Comparison of ENCODE assay signal across 9 mouse cellular contexts in the genomic region with DNA sequence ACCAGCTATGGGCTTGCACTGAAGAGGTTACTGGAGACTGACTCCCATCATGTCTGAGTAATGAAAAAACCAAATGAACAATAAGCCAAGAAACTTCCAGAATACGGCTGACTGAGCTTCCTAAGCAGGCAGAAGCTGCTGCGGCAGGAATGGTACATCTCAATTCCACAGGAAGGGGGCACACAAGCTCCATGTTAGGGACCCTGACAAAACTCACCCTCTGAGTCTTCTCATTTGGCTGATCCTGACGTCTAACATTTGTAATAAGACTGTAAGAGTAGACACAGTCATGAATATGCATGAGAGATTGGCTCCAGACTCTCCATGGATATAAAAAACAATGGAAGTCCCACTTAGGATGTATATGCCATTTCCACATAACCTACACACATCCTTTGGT. TPM values are rescaled to one million over a fixed set of nuclear protein-coding genes. Genes with fewer than 3 reads are reported as not detected.
DNase-seq lines count a peak whose midpoint lies in the region; ATAC-seq and TF ChIP-seq lines count a peak whose summit lies in the region.
"Had no signal": no experiment of that assay in that cellular context is flagged by ENCODE, and none has a peak within 500 bp of the region (broad histone marks: within the 10 kb centered on the region; RNA-seq: fewer than 3 reads in every experiment).

No protein-coding gene starts in this region.

- CTCF ChIA-PET in Patski (lab: Charles Lee), result interaction anchor here (0.8 to 3.1 kb wide), 5 partner anchors 11 to 440 kb away, joined by 3 to 19 read pairs (median 4); no protein-coding TSS in a partner anchor

- no peak; the same call in 1 of the 2 replicates for ATAC-seq in kidney, embryonic 16.5 days (ENCODE audit: low FRiP score, low TSS enrichment)
- peak; percentile 60 for ATAC-seq in Patski
- peak; percentile 74; the same call in 1 of the 2 replicates for ATAC-seq in forebrain, embryonic 12.5 days (ENCODE audit: low FRiP score)
- ATAC-seq in kidney, postnatal 0 days (replicated peaks; ENCODE audit: low FRiP score, low read depth), result peak; percentile 51; the same call in 1 of the 2 replicates

- in situ Hi-C loops in Patski (cut with MboI; ENCODE audit: low pct_unique_long_range_greater_than_20kb), result loop anchor here (10.0 kb wide), 3 partner anchors 319 to 439 kb away; no protein-coding TSS in a partner anchor

- POLR2A ChIA-PET in Patski (lab: Charles Lee), result interaction anchor here (0.6 to 1.8 kb wide), 3 partner anchors 20 to 37 kb away, joined by 3 to 4 read pairs (median 3); no protein-coding TSS in a partner anchor

- H3K9ac ChIP-seq in kidney, embryonic 16.5 days (replicated peaks; ENCODE audit: low read length), result no peak overlapping the region
- no peak overlapping the region for H3K9ac ChIP-seq in forebrain, embryonic 12.5 days
- no peak overlapping the region for H3K9ac ChIP-seq in kidney, postnatal 0 days (ENCODE audit: low read depth, low read length)
- H3K9ac ChIP-seq: embryonic facial prominence, embryonic 12.5 days had no signal

- H3K9me3 ChIP-seq in kidney, embryonic 16.5 days (ENCODE audit: low read length), result no peaks in the 10 kb centered on the region
- no peaks in the 10 kb centered on the region for H3K9me3 ChIP-seq in forebrain, embryonic 12.5 days
- no peaks in the 10 kb centered on the region for H3K9me3 ChIP-seq in kidney, postnatal 0 days (replicated peaks; ENCODE audit: low read length)
- H3K9me3 ChIP-seq: embryonic facial prominence, embryonic 12.5 days had no signal

- H3K27ac ChIP-seq in kidney, embryonic 16.5 days (ENCODE audit: low read length), result no peak overlapping the region
- H3K27ac ChIP-seq in forebrain, embryonic 12.5 days, result peak overlapping the region; percentile 36; the same call in 1 of the 2 replicates
- H3K27ac ChIP-seq in kidney, postnatal 0 days, result no peak overlapping the region
- H3K27ac ChIP-seq: embryonic facial prominence, embryonic 12.5 days had no signal

- H3K27me3 ChIP-seq in kidney, embryonic 16.5 days (ENCODE audit: insufficient read depth, low read length), result no peaks in the 10 kb centered on the region
- H3K27me3 ChIP-seq in Patski, result no peaks in the 10 kb centered on the region
- no peaks in the 10 kb centered on the region for H3K27me3 ChIP-seq in forebrain, embryonic 12.5 days
- H3K27me3 ChIP-seq in kidney, postnatal 0 days (ENCODE audit: insufficient read depth, low read length), result no peaks in the 10 kb centered on the region
- H3K27me3 ChIP-seq: embryonic facial prominence, embryonic 12.5 days had no signal

- no peaks in the 10 kb centered on the region for H3K36me3 ChIP-seq in kidney, embryonic 16.5 days (ENCODE audit: insufficient read depth, low read length)
- H3K36me3 ChIP-seq in forebrain, embryonic 12.5 days (replicated peaks), result no peaks in the 10 kb centered on the region
- H3K36me3 ChIP-seq in kidney, postnatal 0 days (ENCODE audit: insufficient read depth, low read length), result no peaks in the 10 kb centered on the region
- H3K36me3 ChIP-seq: embryonic facial prominence, embryonic 12.5 days had no signal

- 21% methylated on average over 3 of the region's 3 CpGs for WGBS in kidney, embryonic 16.5 days
- 14% methylated on average over 3 of the region's 3 CpGs for WGBS in forebrain, embryonic 12.5 days
- 11% methylated on average over 3 of the region's 3 CpGs for WGBS in kidney, postnatal 0 days

- DNase-seq in kidney, adult 18-20 months, result peak; percentile 27
- DNase-seq in Patski (ENCODE audit: low read depth, low spot score), result no peak
- peak; percentile 85 for DNase-seq in kidney, postnatal 0 days (ENCODE audit: low spot score)
- DNase-seq in lung, postnatal 14 days, result peak; percentile 56
- DNase-seq in right cerebral cortex, postnatal 10 days (ENCODE audit: low spot score in 2 of 2), result peak; percentile 85 to 86
- DNase-seq in spleen, adult 12 weeks (ENCODE audit: low spot score), result no peak

- no peak overlapping the region for H3K4me2 ChIP-seq in kidney, embryonic 16.5 days (replicated peaks; ENCODE audit: low read depth, low read length)
- no peak overlapping the region for H3K4me2 ChIP-seq in forebrain, embryonic 12.5 days
- no peak overlapping the region for H3K4me2 ChIP-seq in kidney, postnatal 0 days (ENCODE audit: low read length)
- H3K4me2 ChIP-seq: embryonic facial prominence, embryonic 12.5 days had no signal

- no peak overlapping the region for H3K4me3 ChIP-seq in kidney, embryonic 16.5 days (ENCODE audit: low read length)
- no peak overlapping the region for H3K4me3 ChIP-seq in forebrain, embryonic 12.5 days (replicated peaks)
- no peak overlapping the region for H3K4me3 ChIP-seq in kidney, postnatal 0 days (replicated peaks; ENCODE audit: low read depth, low read length)
- H3K4me3 ChIP-seq: embryonic facial prominence, embryonic 12.5 days had no signal

- peak; percentile 82 for TF ChIP-seq CTCF in Patski (IDR thresholded peaks at IDR 0.05)
- TF ChIP-seq CTCF in kidney, postnatal 0 days (IDR thresholded peaks at IDR 0.05; ENCODE audit: low read depth), result peak; percentile 79

- H3K4me1 ChIP-seq in kidney, embryonic 16.5 days (ENCODE audit: insufficient read depth, low read length), result no peaks in the 10 kb centered on the region
- peaks cover 17% of the 10 kb centered on the region for H3K4me1 ChIP-seq in forebrain, embryonic 12.5 days
- no peaks in the 10 kb centered on the region for H3K4me1 ChIP-seq in kidney, postnatal 0 days (replicated peaks; ENCODE audit: insufficient read depth, low read length)

RNA-seq across cellular contexts. Expression of gene Nrde2, which starts 6.7 kb away (rescaled TPM):
- 18.2 and 19.1 TPM in 2 replicates for polyA plus RNA-seq in kidney, embryonic 16.5 days (2015; fragmentation: Nextera tagmentation; extraction: Ambion mirVana)
- 13.5 TPM for polyA plus RNA-seq in Patski (2021)
- 14.9 and 16.8 TPM in 2 replicates for polyA plus RNA-seq in forebrain, embryonic 12.5 days (2016; fragmentation: Nextera tagmentation; extraction: Ambion mirVana)
- polyA plus RNA-seq in kidney, postnatal 0 days (2015; fragmentation: Nextera tagmentation; extraction: Ambion mirVana), result 17.2 and 18.6 TPM in 2 replicates

RNA-seq across cellular contexts. Expression of gene Calm1, which starts 33.1 kb away (rescaled TPM):
- 1,160 and 1,207 TPM in 2 replicates for polyA plus RNA-seq in kidney, embryonic 16.5 days (2015; fragmentation: Nextera tagmentation; extraction: Ambion mirVana)
- polyA plus RNA-seq in Patski (2021), result 442 TPM
- polyA plus RNA-seq in forebrain, embryonic 12.5 days (2016; fragmentation: Nextera tagmentation; extraction: Ambion mirVana), result 1,646 and 1,801 TPM in 2 replicates
- polyA plus RNA-seq in kidney, postnatal 0 days (2015; fragmentation: Nextera tagmentation; extraction: Ambion mirVana), result 1,372 and 1,376 TPM in 2 replicates

RNA-seq across cellular contexts. Expression of gene Psmc1, which starts 56.2 kb away (rescaled TPM):
- 313 and 320 TPM in 2 replicates for polyA plus RNA-seq in kidney, embryonic 16.5 days (2015; fragmentation: Nextera tagmentation; extraction: Ambion mirVana)
- 191 TPM for polyA plus RNA-seq in Patski (2021)
- polyA plus RNA-seq in forebrain, embryonic 12.5 days (2016; fragmentation: Nextera tagmentation; extraction: Ambion mirVana), result 335 and 353 TPM in 2 replicates
- 236 and 264 TPM in 2 replicates for polyA plus RNA-seq in kidney, postnatal 0 days (2015; fragmentation: Nextera tagmentation; extraction: Ambion mirVana)

Comparison
In these comparisons a context has a peak if more than half of its experiments do, and no peak if none do; other contexts are left out.
1. DNase-seq: peak in kidney, adult 18-20 months (single experiment), kidney, postnatal 0 days (single experiment), lung, postnatal 14 days (single experiment) and right cerebral cortex, postnatal 10 days (2 of 2); none in Patski (single experiment) and spleen, adult 12 weeks (single experiment).